Mouse (Mus musculus): Measurements from ENCODE around the gene Mrrf. TPM values are rescaled to one million over a fixed set of nuclear protein-coding genes. Genes with fewer than 3 reads are reported as not detected.
"Not testable (repeated sequence)": the region's sequence is repeated elsewhere in the genome, so short reads cannot be mapped to it uniquely, and the experiment has no call there.

The Mrrf gene
- polyA plus RNA-seq, 1 experiment from 2014 or later: 14.6 TPM

GRCm38 (mm10) chr2:36184876-36185275 is 48.7 kb downstream of the Mrrf start:
- H3K27ac ChIP-seq (ENCODE audit: low read length): no peak overlapping the region; the same call in 1 of the 2 replicates
- H3K9me3 ChIP-seq (replicated peaks; ENCODE audit: control insufficient read depth, low read length): no peaks in the 10 kb centered on the region
- H3K4me1 ChIP-seq (ENCODE audit: control insufficient read depth, low read depth, low read length): peaks cover 11% of the 10 kb centered on the region
- 65% methylated on average over 6 of the region's 6 CpGs for WGBS (ENCODE audit: insufficient replicate concordance)
- H3K4me3 ChIP-seq (ENCODE audit: low read depth, low read length): no peak overlapping the region
- H3K4me2 ChIP-seq (ENCODE audit: low read depth, low read length): no peak overlapping the region
- H3K9ac ChIP-seq (ENCODE audit: low read depth, low read length): no peak overlapping the region
- H3K36me3 ChIP-seq (ENCODE audit: control insufficient read depth, insufficient read depth): no peaks in the 10 kb centered on the region
- no peaks in the 10 kb centered on the region for H3K27me3 ChIP-seq (ENCODE audit: control insufficient read depth, insufficient read depth, low read depth, low read length)
- ATAC-seq (ENCODE audit: low read depth): no peak

GRCm38 (mm10) chr2:36189200-36189599 is 53.0 kb downstream of the Mrrf start:
- WGBS (ENCODE audit: insufficient replicate concordance): 79% methylated on average over 6 of the region's 6 CpGs
- not testable (repeated sequence) for H3K9ac ChIP-seq (ENCODE audit: low read depth, low read length)

DNA sequence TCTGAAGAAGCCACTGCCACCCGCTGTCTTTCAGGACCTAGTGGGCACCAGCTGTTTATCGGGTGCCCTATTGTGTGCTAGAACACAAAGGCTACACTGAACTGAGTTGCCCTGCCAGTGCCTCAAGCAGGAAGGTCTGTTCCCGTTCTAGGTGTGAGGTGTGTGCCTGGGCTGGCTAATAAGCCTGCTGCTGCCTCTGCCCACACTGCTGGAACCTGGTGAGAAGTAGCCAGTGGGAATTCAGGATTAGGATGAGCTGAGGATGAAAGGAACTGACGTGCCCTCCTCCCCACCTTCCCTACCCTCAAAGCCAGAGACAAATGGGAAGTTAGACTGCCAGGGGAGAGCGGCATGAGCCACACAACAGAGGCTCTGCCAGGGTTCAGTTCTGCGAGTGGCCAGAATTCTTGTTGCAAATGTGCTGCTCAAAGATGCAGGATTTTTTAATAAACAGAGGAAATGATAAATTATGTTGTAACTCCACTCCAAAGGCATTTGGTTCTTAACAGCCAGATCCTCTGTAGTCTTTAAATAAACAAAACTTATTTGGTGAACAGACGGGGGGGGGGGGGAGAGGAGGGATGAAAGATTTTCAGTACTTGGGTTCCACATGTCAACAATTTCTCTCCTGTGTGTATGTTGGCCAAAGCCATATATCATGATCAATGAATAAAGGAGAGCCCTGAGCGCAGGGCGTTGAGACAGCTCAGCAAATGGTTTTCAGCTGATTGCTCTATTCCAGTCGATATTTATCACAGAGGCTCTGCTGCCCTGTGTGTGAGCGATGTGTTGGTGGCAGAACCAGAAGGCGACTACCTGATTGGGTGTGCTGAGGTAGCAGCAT is 55.1 kb downstream of the Mrrf start:
- H3K9ac ChIP-seq (ENCODE audit: low read depth, low read length): no peak overlapping the region
- no peak overlapping the region for H3K27ac ChIP-seq (ENCODE audit: low read length)
- no peaks in the 10 kb centered on the region for H3K9me3 ChIP-seq (replicated peaks; ENCODE audit: control insufficient read depth, low read length)
- H3K27me3 ChIP-seq (ENCODE audit: control insufficient read depth, insufficient read depth, low read depth, low read length): no peaks in the 10 kb centered on the region
- 67% methylated on average over 12 of the region's 12 CpGs for WGBS (ENCODE audit: insufficient replicate concordance)
- H3K4me1 ChIP-seq (ENCODE audit: control insufficient read depth, low read depth, low read length): peaks cover 6% of the 10 kb centered on the region
- H3K4me3 ChIP-seq (ENCODE audit: low read depth, low read length): no peak overlapping the region
- no peaks in the 10 kb centered on the region for H3K36me3 ChIP-seq (ENCODE audit: control insufficient read depth, insufficient read depth)
- no peak overlapping the region for H3K4me2 ChIP-seq (ENCODE audit: low read depth, low read length)
- no peak for ATAC-seq (ENCODE audit: low read depth)

More at GRCm38 (mm10) chr2:36189200-36189599, 53.0 kb downstream of the Mrrf start:
- not testable (repeated sequence) for H3K9me3 ChIP-seq (replicated peaks; ENCODE audit: control insufficient read depth, low read length); ATAC-seq (ENCODE audit: low read depth); H3K4me2 ChIP-seq (ENCODE audit: low read depth, low read length); H3K36me3 ChIP-seq (ENCODE audit: control insufficient read depth, insufficient read depth); H3K4me1 ChIP-seq (ENCODE audit: control insufficient read depth, low read depth, low read length); H3K27me3 ChIP-seq (ENCODE audit: control insufficient read depth, insufficient read depth, low read depth, low read length); H3K27ac ChIP-seq (ENCODE audit: low read length); H3K4me3 ChIP-seq (ENCODE audit: low read depth, low read length)

DNA sequence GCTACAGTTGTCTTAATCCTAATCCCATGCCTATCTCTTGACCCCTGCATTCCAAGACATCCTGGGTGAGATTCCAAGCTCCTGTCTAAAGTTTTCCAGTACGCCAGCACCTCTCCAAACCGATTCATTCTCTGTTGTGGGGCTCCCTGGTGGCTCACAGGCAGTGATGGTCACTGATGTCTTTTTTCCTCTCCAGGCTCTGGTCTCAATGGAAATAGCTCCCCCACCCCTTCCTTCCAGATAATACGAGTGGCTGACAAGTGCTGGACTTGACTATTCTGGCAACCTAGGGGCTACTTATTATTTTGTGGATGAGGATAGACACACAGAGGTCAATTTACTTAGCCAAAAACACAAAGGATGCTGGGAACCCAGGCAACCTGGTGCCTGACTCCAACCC is 60.8 kb downstream of the Mrrf start:
- no peak for ATAC-seq (ENCODE audit: low read depth)
- Histone ChIP-seq H3K4me1 (ENCODE audit: control insufficient read depth, low read depth, low read length) (peaks cover 42% of the 10 kb centered on the region), H3K27me3 (ENCODE audit: control insufficient read depth, insufficient read depth, low read depth, low read length) (peaks cover 11% of the 10 kb centered on the region), H3K36me3 (ENCODE audit: control insufficient read depth, insufficient read depth) (no peaks in the 10 kb centered on the region), H3K4me2 (ENCODE audit: low read depth, low read length) (no peak overlapping the region), H3K4me3 (ENCODE audit: low read depth, low read length) (no peak overlapping the region), H3K9me3 (replicated peaks; ENCODE audit: control insufficient read depth, low read length) (no peaks in the 10 kb centered on the region), H3K9ac (ENCODE audit: low read depth, low read length) (no peak overlapping the region; the same call in 1 of the 2 replicates), H3K27ac (ENCODE audit: low read length) (peak overlapping the region; percentile 96; the same call in 1 of the 2 replicates)
- 76% methylated on average over 3 of the region's 3 CpGs for WGBS (ENCODE audit: insufficient replicate concordance)

DNA sequence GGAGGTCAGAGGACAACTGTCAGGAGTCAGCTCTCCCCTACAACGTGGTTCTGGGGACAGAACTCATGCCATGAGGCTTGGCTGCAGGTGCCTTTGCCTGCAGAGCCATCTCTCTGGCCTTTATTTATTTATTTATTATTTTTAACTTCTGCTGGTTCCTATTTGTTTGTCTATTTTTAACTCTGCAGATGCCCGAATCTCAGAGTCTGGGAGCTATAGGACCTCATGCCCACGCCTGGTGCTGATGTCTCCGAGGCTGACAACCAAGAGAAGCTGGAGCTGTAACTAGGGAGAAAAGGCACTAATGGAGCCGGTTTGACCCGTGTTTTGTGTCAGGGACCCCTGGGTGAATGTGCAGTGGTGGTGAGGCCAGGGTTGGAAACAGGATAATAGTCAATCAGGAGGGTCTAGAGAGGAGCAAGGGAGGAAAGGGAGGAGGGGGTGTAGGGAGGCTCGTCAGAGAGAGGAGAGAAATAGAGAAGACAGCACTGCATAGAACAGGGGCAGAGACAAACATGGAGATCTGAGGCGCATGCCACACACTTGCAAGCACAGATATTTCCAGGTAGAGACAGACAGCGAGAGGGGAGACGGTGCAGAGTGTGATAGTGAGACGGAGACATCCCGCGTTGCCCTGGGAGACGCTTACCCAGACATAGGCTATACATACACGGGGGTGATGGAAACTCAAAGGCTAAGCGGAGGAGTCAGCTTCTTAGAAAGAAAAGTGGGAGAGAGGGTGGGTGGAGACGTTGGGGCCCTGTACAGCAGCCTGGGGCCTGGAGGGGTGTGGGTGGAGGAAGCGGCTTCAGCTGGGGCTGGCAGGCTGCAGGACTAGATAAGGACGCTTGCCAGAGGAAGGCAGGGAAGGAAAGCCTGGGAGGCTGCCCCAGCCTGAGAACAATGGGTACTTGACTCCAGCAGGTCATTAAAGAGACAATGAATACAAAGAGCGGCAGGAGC is 62.0 kb downstream of the Mrrf start:
- Histone ChIP-seq H3K4me2 (ENCODE audit: low read depth, low read length) (peak overlapping the region; percentile 59), H3K36me3 (ENCODE audit: control insufficient read depth, insufficient read depth) (no peaks in the 10 kb centered on the region), H3K4me3 (ENCODE audit: low read depth, low read length) (peak overlapping the region; percentile 62), H3K27me3 (ENCODE audit: control insufficient read depth, insufficient read depth, low read depth, low read length) (peaks cover 22% of the 10 kb centered on the region), H3K9me3 (replicated peaks; ENCODE audit: control insufficient read depth, low read length) (no peaks in the 10 kb centered on the region), H3K4me1 (ENCODE audit: control insufficient read depth, low read depth, low read length) (peaks cover 51% of the 10 kb centered on the region), H3K27ac (ENCODE audit: low read length) (peak overlapping the region; percentile 96), H3K9ac (ENCODE audit: low read depth, low read length) (peak overlapping the region; percentile 75)
- whole genome bisulfite sequencing (ENCODE audit: insufficient replicate concordance): 9% methylated on average over 20 of the region's 20 CpGs
- peak; percentile 99 for ATAC-seq (ENCODE audit: low read depth)

DNA sequence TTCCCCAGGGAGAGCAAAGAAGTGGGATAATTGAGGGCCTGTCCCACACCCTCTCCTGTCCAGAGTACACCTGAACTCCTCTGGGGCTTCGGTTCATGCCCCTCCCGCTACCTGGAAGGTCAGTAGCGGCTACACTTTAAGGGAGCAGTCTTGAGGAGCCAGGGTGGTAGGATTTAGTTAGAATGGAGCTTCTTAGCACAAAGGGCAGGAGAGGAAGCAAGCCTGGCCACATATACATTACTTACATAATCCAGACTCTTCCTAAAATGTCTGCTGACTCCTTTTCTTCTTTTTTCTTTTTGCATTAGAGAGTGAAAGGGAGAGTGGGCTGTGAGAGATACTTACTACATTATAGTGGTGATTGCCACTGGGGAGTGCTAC is 62.7 kb downstream of the Mrrf start:
- H3K4me3 ChIP-seq (ENCODE audit: low read depth, low read length): peak overlapping the region; percentile 62
- H3K36me3 ChIP-seq (ENCODE audit: control insufficient read depth, insufficient read depth): no peaks in the 10 kb centered on the region
- peaks cover 27% of the 10 kb centered on the region for H3K27me3 ChIP-seq (ENCODE audit: control insufficient read depth, insufficient read depth, low read depth, low read length)
- peak overlapping the region; percentile 75 for H3K9ac ChIP-seq (ENCODE audit: low read depth, low read length)
- peak overlapping the region; percentile 59 for H3K4me2 ChIP-seq (ENCODE audit: low read depth, low read length)
- peak overlapping the region; percentile 96 for H3K27ac ChIP-seq (ENCODE audit: low read length)
- no peaks in the 10 kb centered on the region for H3K9me3 ChIP-seq (replicated peaks; ENCODE audit: control insufficient read depth, low read length)
- peaks cover 58% of the 10 kb centered on the region for H3K4me1 ChIP-seq (ENCODE audit: control insufficient read depth, low read depth, low read length)
- 17% methylated on average over 3 of the region's 3 CpGs for WGBS (ENCODE audit: insufficient replicate concordance)
- ATAC-seq (ENCODE audit: low read depth): peak; percentile 31

- Histone ChIP-seq H3K27me3 (ENCODE audit: control insufficient read depth, insufficient read depth, low read depth, low read length) (peaks cover 29% of the 10 kb centered on the region), H3K36me3 (ENCODE audit: control insufficient read depth, insufficient read depth) (no peaks in the 10 kb centered on the region), H3K9me3 (replicated peaks; ENCODE audit: control insufficient read depth, low read length) (no peaks in the 10 kb centered on the region), H3K27ac (ENCODE audit: low read length) (no peak overlapping the region), H3K4me2 (ENCODE audit: low read depth, low read length) (no peak overlapping the region), H3K4me1 (ENCODE audit: control insufficient read depth, low read depth, low read length) (peaks cover 66% of the 10 kb centered on the region), H3K9ac (ENCODE audit: low read depth, low read length) (no peak overlapping the region), H3K4me3 (ENCODE audit: low read depth, low read length) (no peak overlapping the region)
- WGBS (ENCODE audit: insufficient replicate concordance): 83% methylated on average over 2 of the region's 2 CpGs
- no peak for ATAC-seq (ENCODE audit: low read depth)
Measured at GRCm38 (mm10) chr2:36200813-36201212, 64.6 kb downstream of the Mrrf start.

DNA sequence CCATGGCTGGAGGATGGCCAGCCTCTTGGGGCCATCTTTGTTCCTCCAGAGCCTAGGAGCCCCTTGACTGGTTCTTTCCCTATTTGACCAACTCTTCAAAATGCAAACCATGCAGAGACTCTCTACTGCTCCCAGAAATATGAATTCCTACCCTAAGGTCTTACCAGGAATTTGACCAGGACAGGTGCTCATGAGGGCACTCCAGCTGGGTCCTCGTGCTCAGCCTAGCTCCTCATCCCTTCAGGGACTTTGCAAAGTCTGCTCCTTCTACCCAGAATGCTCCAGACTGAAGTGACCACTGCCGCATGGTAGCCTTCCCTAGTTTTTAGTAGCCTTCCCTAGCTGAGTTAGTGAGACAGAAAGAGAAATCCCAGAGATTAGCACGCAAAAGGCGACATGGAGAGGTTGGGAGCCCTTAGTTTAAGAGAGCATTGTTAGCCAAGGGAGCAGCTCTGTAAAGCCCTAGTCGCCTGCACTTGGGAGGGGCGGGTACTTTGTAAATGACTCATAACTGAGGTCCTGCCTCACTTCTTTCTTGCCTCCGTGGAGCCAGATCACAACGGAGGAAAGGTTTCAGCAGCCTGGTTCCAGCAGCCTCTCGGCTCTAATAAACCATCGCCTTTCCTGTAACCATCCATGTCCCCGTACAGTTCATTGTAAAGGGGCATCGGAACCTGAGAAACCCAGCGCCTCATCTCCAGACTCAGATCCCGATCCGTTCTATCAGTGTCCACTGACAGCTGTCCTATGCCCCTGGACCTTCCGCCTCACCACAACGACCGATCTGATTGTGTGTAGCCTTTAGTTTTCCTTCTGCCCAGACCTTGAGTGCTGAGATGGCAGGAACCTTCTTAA is 65.8 kb downstream of the Mrrf start:
- Histone ChIP-seq H3K4me2 (ENCODE audit: low read depth, low read length) (no peak overlapping the region), H3K4me3 (ENCODE audit: low read depth, low read length) (no peak overlapping the region)
- 24% methylated on average over 18 of the region's 18 CpGs for WGBS (ENCODE audit: insufficient replicate concordance)

More for the DNA sequence above, 65.8 kb downstream of the Mrrf start:
- Histone ChIP-seq H3K27me3 (ENCODE audit: control insufficient read depth, insufficient read depth, low read depth, low read length) (peaks cover 29% of the 10 kb centered on the region), H3K27ac (ENCODE audit: low read length) (no peak overlapping the region), H3K36me3 (ENCODE audit: control insufficient read depth, insufficient read depth) (no peaks in the 10 kb centered on the region), H3K4me1 (ENCODE audit: control insufficient read depth, low read depth, low read length) (peaks cover 54% of the 10 kb centered on the region), H3K9ac (ENCODE audit: low read depth, low read length) (no peak overlapping the region), H3K9me3 (replicated peaks; ENCODE audit: control insufficient read depth, low read length) (no peaks in the 10 kb centered on the region)
- no peak for ATAC-seq (ENCODE audit: low read depth)

Measured in liver, embryonic 16.5 days (tissue).